Mouse (Mus musculus): ENCODE data around the gene Slc19a2. TPM values are rescaled to one million over a fixed set of nuclear protein-coding genes. Genes with fewer than 3 reads are reported as not detected.
A peak's percentile ranks its signal among the peaks of the same experiment; 100 is the strongest.

The Slc19a2 gene
- polyA plus RNA-seq, 1 experiment from 2014 or later, result 10.4 TPM

- ATAC-seq (replicated peaks; ENCODE audit: low FRiP score), result no peak
- no peak overlapping the region for H3K9ac ChIP-seq
- H3K27ac ChIP-seq, result no peak overlapping the region
- H3K27me3 ChIP-seq, result no peaks in the 10 kb centered on the region
- H3K9me3 ChIP-seq (replicated peaks), result no peaks in the 10 kb centered on the region
- no peak overlapping the region for H3K4me3 ChIP-seq (replicated peaks)
- H3K4me2 ChIP-seq, result no peak overlapping the region
- 92% methylated on average over 4 of the region's 4 CpGs for WGBS
- H3K4me1 ChIP-seq, result peaks cover 12% of the 10 kb centered on the region
- peaks cover 70% of the 10 kb centered on the region for H3K36me3 ChIP-seq
These were observed 53.1 kb downstream of the Slc19a2 start for GRCm38 (mm10) chr1:164301949-164302348.

GRCm38 (mm10) chr1:164303821-164304220, 55.0 kb downstream of the Slc19a2 start, which contains the start of gene Nme7:
TSS of gene Nme7 (plus strand) at chr1:164304121.
- ATAC-seq (replicated peaks; ENCODE audit: low FRiP score), result no peak

GRCm38 (mm10) chr1:164307124-164307751, 58.4 kb downstream of the Slc19a2 start, which contains the start of gene Blzf1:
TSS of gene Blzf1 (minus strand) at chr1:164307489.
- peak; percentile 100 for ATAC-seq (replicated peaks; ENCODE audit: low FRiP score)
- H3K4me3 ChIP-seq (replicated peaks), result peak within 1 kb of the TSS; percentile 92
- under 1% methylated on average over 35 of the region's 35 CpGs for WGBS
- no peaks in the 10 kb centered on the region for H3K27me3 ChIP-seq
- peaks cover 21% of the 10 kb centered on the region for H3K4me1 ChIP-seq
- H3K9me3 ChIP-seq (replicated peaks), result no peaks in the 10 kb centered on the region
- peak within 1 kb of the TSS; percentile 80 for H3K27ac ChIP-seq
- H3K4me2 ChIP-seq, result peak within 1 kb of the TSS; percentile 75
- H3K9ac ChIP-seq, result peak within 1 kb of the TSS; percentile 82
- H3K36me3 ChIP-seq, result peaks cover 26% of the 10 kb centered on the region

More at GRCm38 (mm10) chr1:164303821-164304220, 55.0 kb downstream of the Slc19a2 start, which contains the start of gene Nme7:
- WGBS, result 90% methylated on average over 5 of the region's 5 CpGs
- no peak within 1 kb of the TSS for H3K4me2 ChIP-seq
- peaks cover 21% of the 10 kb centered on the region for H3K4me1 ChIP-seq
- H3K9ac ChIP-seq, result no peak within 1 kb of the TSS
- peaks cover 51% of the 10 kb centered on the region for H3K36me3 ChIP-seq
- no peaks in the 10 kb centered on the region for H3K9me3 ChIP-seq (replicated peaks)
- H3K4me3 ChIP-seq (replicated peaks), result no peak within 1 kb of the TSS
- H3K27ac ChIP-seq, result no peak within 1 kb of the TSS
- H3K27me3 ChIP-seq, result no peaks in the 10 kb centered on the region

- peak overlapping the region; percentile 27 for H3K9ac ChIP-seq
- 9% methylated on average over 10 of the region's 10 CpGs for whole genome bisulfite sequencing
- H3K27ac ChIP-seq, result peak overlapping the region; percentile 64; the same call in 1 of the 2 replicates
These were observed 59.1 kb downstream of the Slc19a2 start for GRCm38 (mm10) chr1:164307922-164308321.

GRCm38 (mm10) chr1:164314085-164314484, 65.2 kb downstream of the Slc19a2 start:
- no peaks in the 10 kb centered on the region for H3K9me3 ChIP-seq (replicated peaks)
- ATAC-seq (replicated peaks; ENCODE audit: low FRiP score), result no peak
- H3K36me3 ChIP-seq, result peaks cover 41% of the 10 kb centered on the region
- no peaks in the 10 kb centered on the region for H3K4me1 ChIP-seq
- H3K9ac ChIP-seq, result no peak overlapping the region
- no peak overlapping the region for H3K4me2 ChIP-seq
- H3K27ac ChIP-seq, result no peak overlapping the region
- no peaks in the 10 kb centered on the region for H3K27me3 ChIP-seq
- no peak overlapping the region for H3K4me3 ChIP-seq (replicated peaks)
- 89% methylated on average over 5 of the region's 5 CpGs for WGBS

More at GRCm38 (mm10) chr1:164307922-164308321, 59.1 kb downstream of the Slc19a2 start:
- H3K27me3 ChIP-seq, result no peaks in the 10 kb centered on the region
- H3K36me3 ChIP-seq, result peaks cover 28% of the 10 kb centered on the region
- ATAC-seq (replicated peaks; ENCODE audit: low FRiP score), result no peak
- no peaks in the 10 kb centered on the region for H3K9me3 ChIP-seq (replicated peaks)
- peaks cover 21% of the 10 kb centered on the region for H3K4me1 ChIP-seq
- H3K4me2 ChIP-seq, result peak overlapping the region; percentile 75
- peak overlapping the region; percentile 92 for H3K4me3 ChIP-seq (replicated peaks)

Other genes starting within 250 kb of the Slc19a2 start
- gene Sele, start 200.8 kb upstream of the Slc19a2 start, polyA plus RNA-seq (2015; fragmentation: Nextera tagmentation; extraction: Ambion mirVana), result 0.10 and 0.17 TPM in 2 replicates
- gene Sell, start 187.1 kb upstream of the Slc19a2 start, polyA plus RNA-seq (2015; fragmentation: Nextera tagmentation; extraction: Ambion mirVana), result 0.46 and 0.49 TPM in 2 replicates
- 0.30 and 1.1 TPM in 2 replicates for gene Selp, start 133.8 kb upstream of the Slc19a2 start, polyA plus RNA-seq (2015; fragmentation: Nextera tagmentation; extraction: Ambion mirVana)
- gene F5, start 97.2 kb upstream of the Slc19a2 start, polyA plus RNA-seq (2015; fragmentation: Nextera tagmentation; extraction: Ambion mirVana), result 0.30 and 0.31 TPM in 2 replicates
- 11.0 and 11.4 TPM in 2 replicates for gene Ccdc181, start 26.5 kb downstream of the Slc19a2 start, polyA plus RNA-seq (2015; fragmentation: Nextera tagmentation; extraction: Ambion mirVana)
- gene Nme7, start 55.1 kb downstream of the Slc19a2 start, polyA plus RNA-seq (2015; fragmentation: Nextera tagmentation; extraction: Ambion mirVana), result 48.6 and 51.2 TPM in 2 replicates
- 30.9 and 32.7 TPM in 2 replicates for gene Blzf1, start 58.4 kb downstream of the Slc19a2 start, polyA plus RNA-seq (2015; fragmentation: Nextera tagmentation; extraction: Ambion mirVana)
- 163 and 179 TPM in 2 replicates for gene Atp1b1, start 209.3 kb downstream of the Slc19a2 start, polyA plus RNA-seq (2015; fragmentation: Nextera tagmentation; extraction: Ambion mirVana)

All from kidney, embryonic 15.5 days (tissue).